Mouse (Mus musculus): Measurements from ENCODE around the gene Lyst. TPM values are rescaled to one million over a fixed set of nuclear protein-coding genes. Genes with fewer than 3 reads are reported as not detected.
"Not testable (repeated sequence)": the region's sequence is repeated elsewhere in the genome, so short reads cannot be mapped to it uniquely, and the experiment has no call there.

Gene Lyst
- polyA plus RNA-seq, 1 experiment from 2014 or later, result 48.0 TPM

GRCm38 (mm10) chr13:13791981-13792380 lies 201.8 kb downstream of the Lyst start:
- Histone ChIP-seq H3K36me3 (ENCODE audit: inconsistent target) (no peaks in the 10 kb centered on the region), H3K4me3 (ENCODE audit: inconsistent target) (no peak overlapping the region), H3K27ac (no peak overlapping the region), H3K79me2 (ENCODE audit: inconsistent target) (no peaks in the 10 kb centered on the region)
- WGBS (ENCODE audit: missing documents), result 94% methylated on average over 3 of the region's 3 CpGs

- no peak overlapping the region for H3K4me3 ChIP-seq (ENCODE audit: inconsistent target)
- H3K79me2 ChIP-seq (ENCODE audit: inconsistent target), result no peaks in the 10 kb centered on the region
- WGBS (ENCODE audit: missing documents), result 34% methylated on average over 5 of the region's 5 CpGs
- no peaks in the 10 kb centered on the region for H3K36me3 ChIP-seq (ENCODE audit: inconsistent target)
- H3K27ac ChIP-seq, result no peak overlapping the region
Measured at GRCm38 (mm10) chr13:13795166-13795832, 205.1 kb downstream of the Lyst start.

GRCm38 (mm10) chr13:13796082-13796481 lies 205.9 kb downstream of the Lyst start:
- Histone ChIP-seq H3K36me3 (ENCODE audit: inconsistent target) (no peaks in the 10 kb centered on the region), H3K27ac (no peak overlapping the region), H3K79me2 (ENCODE audit: inconsistent target) (no peaks in the 10 kb centered on the region), H3K4me3 (ENCODE audit: inconsistent target) (no peak overlapping the region)
- WGBS (ENCODE audit: missing documents), result 83% methylated on average over 1 of the region's 1 CpGs

GRCm38 (mm10) chr13:13797816-13798215 lies 207.6 kb downstream of the Lyst start:
- not testable (repeated sequence) for H3K36me3 ChIP-seq (ENCODE audit: inconsistent target); H3K4me3 ChIP-seq (ENCODE audit: inconsistent target)
- WGBS (ENCODE audit: missing documents), result 95% methylated on average over 11 of the region's 12 CpGs

GRCm38 (mm10) chr13:13798775-13799174 lies 208.6 kb downstream of the Lyst start:
- Histone ChIP-seq H3K36me3 (ENCODE audit: inconsistent target) (no peaks in the 10 kb centered on the region), H3K79me2 (ENCODE audit: inconsistent target) (no peaks in the 10 kb centered on the region), H3K4me3 (ENCODE audit: inconsistent target) (no peak overlapping the region), H3K27ac (no peak overlapping the region)
- 98% methylated on average over 8 of the region's 8 CpGs for WGBS (ENCODE audit: missing documents)

More at GRCm38 (mm10) chr13:13797816-13798215, 207.6 kb downstream of the Lyst start:
- H3K79me2 ChIP-seq (ENCODE audit: inconsistent target); H3K27ac ChIP-seq: not testable (repeated sequence)

GRCm38 (mm10) chr13:13808337-13809132 lies 218.3 kb downstream of the Lyst start:
- WGBS (ENCODE audit: missing documents), result 33% methylated on average over 11 of the region's 11 CpGs
- Histone ChIP-seq H3K79me2 (ENCODE audit: inconsistent target) (no peaks in the 10 kb centered on the region), H3K27ac (no peak overlapping the region), H3K4me3 (ENCODE audit: inconsistent target) (no peak overlapping the region), H3K36me3 (ENCODE audit: inconsistent target) (no peaks in the 10 kb centered on the region)

GRCm38 (mm10) chr13:13810885-13811284 lies 220.7 kb downstream of the Lyst start:
- H3K36me3 ChIP-seq (ENCODE audit: inconsistent target), result no peaks in the 10 kb centered on the region
- H3K4me3 ChIP-seq (ENCODE audit: inconsistent target), result no peak overlapping the region
- WGBS (ENCODE audit: missing documents), result 84% methylated on average over 7 of the region's 7 CpGs
- H3K79me2 ChIP-seq (ENCODE audit: inconsistent target), result no peaks in the 10 kb centered on the region
- no peak overlapping the region for H3K27ac ChIP-seq

GRCm38 (mm10) chr13:13818696-13819095 lies 228.5 kb downstream of the Lyst start:
- WGBS (ENCODE audit: missing documents), result 84% methylated on average over 3 of the region's 3 CpGs
- Histone ChIP-seq H3K79me2 (ENCODE audit: inconsistent target) (no peaks in the 10 kb centered on the region), H3K27ac (no peak overlapping the region), H3K36me3 (ENCODE audit: inconsistent target) (no peaks in the 10 kb centered on the region), H3K4me3 (ENCODE audit: inconsistent target) (no peak overlapping the region)

- WGBS (ENCODE audit: missing documents), result 80% methylated on average over 7 of the region's 7 CpGs
- no peak overlapping the region for H3K27ac ChIP-seq
Measured at GRCm38 (mm10) chr13:13820234-13821123, 230.3 kb downstream of the Lyst start.

GRCm38 (mm10) chr13:13824946-13825345 lies 234.7 kb downstream of the Lyst start:
- no peak overlapping the region for H3K27ac ChIP-seq
- H3K79me2 ChIP-seq (ENCODE audit: inconsistent target), result no peaks in the 10 kb centered on the region
- no peak overlapping the region for H3K4me3 ChIP-seq (ENCODE audit: inconsistent target)
- WGBS (ENCODE audit: missing documents), result 95% methylated on average over 7 of the region's 7 CpGs
- H3K36me3 ChIP-seq (ENCODE audit: inconsistent target), result no peaks in the 10 kb centered on the region

More at GRCm38 (mm10) chr13:13820234-13821123, 230.3 kb downstream of the Lyst start:
- no peak overlapping the region for H3K4me3 ChIP-seq (ENCODE audit: inconsistent target)
- no peaks in the 10 kb centered on the region for H3K79me2 ChIP-seq (ENCODE audit: inconsistent target)
- H3K36me3 ChIP-seq (ENCODE audit: inconsistent target), result no peaks in the 10 kb centered on the region

- 92% methylated on average over 6 of the region's 6 CpGs for WGBS (ENCODE audit: missing documents)
- H3K4me3 ChIP-seq (ENCODE audit: inconsistent target), result no peak overlapping the region
Measured at GRCm38 (mm10) chr13:13826533-13826932, 236.3 kb downstream of the Lyst start.

GRCm38 (mm10) chr13:13828125-13828524 lies 237.9 kb downstream of the Lyst start:
- Histone ChIP-seq H3K36me3 (ENCODE audit: inconsistent target) (no peaks in the 10 kb centered on the region), H3K4me3 (ENCODE audit: inconsistent target) (no peak overlapping the region), H3K79me2 (ENCODE audit: inconsistent target) (no peaks in the 10 kb centered on the region), H3K27ac (no peak overlapping the region)
- 27% methylated on average over 1 of the region's 1 CpGs for WGBS (ENCODE audit: missing documents)

More at GRCm38 (mm10) chr13:13826533-13826932, 236.3 kb downstream of the Lyst start:
- Histone ChIP-seq H3K36me3 (ENCODE audit: inconsistent target) (no peaks in the 10 kb centered on the region), H3K79me2 (ENCODE audit: inconsistent target) (no peaks in the 10 kb centered on the region), H3K27ac (no peak overlapping the region)
